Mouse (Mus musculus) cerebellum, adult 2 months (tissue): ENCODE measurements around the gene Aprt.

Experiments used
- CTCF ChIP-seq: fragments of 200-500 bp; IDR thresholded peaks from 2 replicates; pipeline ENCODE4 v1.5.1; 2011; ENCODE audit warnings: low read depth, mild to moderate bottlenecking, control low read depth, low read length, moderate library complexity, borderline replicate concordance; ENCODE audit not compliant: insufficient read depth
- POLR2A ChIP-seq: fragments of 200-500 bp; IDR thresholded peaks from 2 replicates; pipeline ENCODE4 v1.6.1; 2011; ENCODE audit warnings: low read length, control low read depth, borderline replicate concordance; ENCODE audit not compliant: insufficient read depth

GRCm38 (mm10) chr8:122566766-122567165 is 9.9 kb downstream of the Aprt start:
- TF ChIP-seq POLR2A: no peak
- TF ChIP-seq CTCF: no peak
